In the genomic region with DNA sequence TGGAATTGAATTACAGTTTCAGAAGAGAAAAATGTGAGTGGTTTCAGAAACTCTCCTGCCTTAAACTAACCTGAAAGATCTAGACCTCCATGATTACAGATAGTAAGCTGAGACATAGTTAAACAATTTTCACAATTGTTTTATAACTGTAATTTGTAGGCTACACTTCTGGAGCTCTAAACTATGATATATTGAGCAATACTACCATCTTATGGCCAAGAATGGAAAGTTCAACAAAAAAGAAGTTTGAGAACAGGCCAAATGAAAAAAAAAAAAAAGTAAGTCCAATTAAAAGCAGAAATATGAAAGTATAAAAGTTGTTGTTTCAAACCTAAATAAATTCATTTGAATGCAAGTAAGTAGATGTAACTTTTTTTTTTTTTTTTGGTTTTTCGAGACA, we compare ENCODE assay signal across 24 mouse cellular contexts. TPM values are rescaled to one million over a fixed set of nuclear protein-coding genes. Genes with fewer than 3 reads are reported as not detected.
A peak's percentile ranks its signal among the peaks of the same experiment; 100 is the strongest.
DNase-seq lines count a peak whose midpoint lies in the region; ATAC-seq and TF ChIP-seq lines count a peak whose summit lies in the region.
"Had no signal": no experiment of that assay in that cellular context is flagged by ENCODE, and none has a peak within 500 bp of the region (broad histone marks: within the 10 kb centered on the region; RNA-seq: fewer than 3 reads in every experiment).

No protein-coding gene starts in this region.

- H3K4me1 ChIP-seq in forebrain, embryonic 14.5 days (ENCODE audit: control insufficient read depth, insufficient read depth, low read length): no peaks in the 10 kb centered on the region
- H3K4me1 ChIP-seq in forebrain, embryonic 11.5 days (replicated peaks; ENCODE audit: control insufficient read depth, insufficient read depth, low read length): no peaks in the 10 kb centered on the region
- no peaks in the 10 kb centered on the region for H3K4me1 ChIP-seq in liver, adult 2 months (ENCODE audit: control insufficient read depth, insufficient read depth, low read length)
- H3K4me1 ChIP-seq in midbrain, postnatal 0 days (ENCODE audit: insufficient read depth, low read length): no peaks in the 10 kb centered on the region
- H3K4me1 ChIP-seq in midbrain, embryonic 11.5 days (ENCODE audit: control insufficient read depth, insufficient read depth, low read length): no peaks in the 10 kb centered on the region
- H3K4me1 ChIP-seq in stomach, postnatal 0 days (replicated peaks; ENCODE audit: control insufficient read depth, insufficient read depth): no peaks in the 10 kb centered on the region
- H3K4me1 ChIP-seq: embryonic facial prominence, embryonic 13.5 days; forebrain, embryonic 13.5 days; heart, embryonic 13.5 days; hindbrain, embryonic 13.5 days had no signal

- peak; percentile 5 for DNase-seq in forebrain, embryonic 14.5 days (ENCODE audit: low spot score)
- no peak for DNase-seq in forebrain, embryonic 11.5 days (ENCODE audit: low spot score)
- DNase-seq in liver, adult 2 months (ENCODE audit: extremely low read depth, low read depth, low spot score): peak; percentile 1
- no peak for DNase-seq in liver
- no peak for DNase-seq in midbrain, postnatal 0 days (ENCODE audit: low spot score)
- DNase-seq in midbrain, embryonic 11.5 days (ENCODE audit: low spot score, missing footprints): no peak
- DNase-seq in stomach, postnatal 0 days (ENCODE audit: low spot score): no peak
- DNase-seq in layer of hippocampus, adult 11-12 months (ENCODE audit: low spot score): no peak
- DNase-seq: adrenal gland, postnatal 14 days; cerebellum, adult 11-12 months; cerebellum, adult 9-10 months; cerebellum, postnatal 25 days; gastrocnemius, adult 2 months; gastrocnemius, postnatal 36 days; heart, adult 11 months; heart, postnatal 4 days had no signal

- ATAC-seq in forebrain, embryonic 14.5 days: no peak
- ATAC-seq in forebrain, embryonic 11.5 days (replicated peaks; ENCODE audit: low FRiP score): no peak
- ATAC-seq in midbrain, postnatal 0 days (ENCODE audit: low FRiP score): no peak
- no peak for ATAC-seq in midbrain, embryonic 11.5 days (ENCODE audit: low FRiP score)
- no peak for ATAC-seq in stomach, postnatal 0 days (ENCODE audit: low FRiP score, low TSS enrichment)
- ATAC-seq: forebrain, embryonic 13.5 days had no signal

- no peaks in the 10 kb centered on the region for H3K9me3 ChIP-seq in forebrain, embryonic 14.5 days (replicated peaks; ENCODE audit: control insufficient read depth, low read length)
- H3K9me3 ChIP-seq in forebrain, embryonic 11.5 days (ENCODE audit: control insufficient read depth, low read length): no peaks in the 10 kb centered on the region
- no peaks in the 10 kb centered on the region for H3K9me3 ChIP-seq in midbrain, postnatal 0 days (ENCODE audit: low read length)
- no peaks in the 10 kb centered on the region for H3K9me3 ChIP-seq in midbrain, embryonic 11.5 days (ENCODE audit: control insufficient read depth, low read length)
- no peaks in the 10 kb centered on the region for H3K9me3 ChIP-seq in stomach, postnatal 0 days (ENCODE audit: control insufficient read depth, low read length)
- H3K9me3 ChIP-seq: embryonic facial prominence, embryonic 13.5 days; forebrain, embryonic 13.5 days; heart, embryonic 13.5 days; hindbrain, embryonic 13.5 days had no signal

- no peak for TF ChIP-seq POLR2A in liver, adult 2 months (IDR thresholded peaks at IDR 0.05; ENCODE audit: extremely low read depth, insufficient read depth, low read length)

- H3K27ac ChIP-seq in forebrain, embryonic 14.5 days (ENCODE audit: low read depth, low read length): no peak overlapping the region
- no peak overlapping the region for H3K27ac ChIP-seq in forebrain, embryonic 11.5 days (ENCODE audit: low read depth, low read length)
- no peak overlapping the region for H3K27ac ChIP-seq in liver, adult 2 months (replicated peaks; ENCODE audit: insufficient read depth, low read depth, low read length)
- no peak overlapping the region for H3K27ac ChIP-seq in midbrain, postnatal 0 days (ENCODE audit: low read depth, low read length)
- no peak overlapping the region for H3K27ac ChIP-seq in midbrain, embryonic 11.5 days (ENCODE audit: low read depth, low read length)
- H3K27ac ChIP-seq in stomach, postnatal 0 days (replicated peaks): no peak overlapping the region
- H3K27ac ChIP-seq: embryonic facial prominence, embryonic 13.5 days; forebrain, embryonic 13.5 days; gastrocnemius, adult 2 months; heart, embryonic 13.5 days; hindbrain, embryonic 13.5 days had no signal

- TF ChIP-seq CTCF in liver, adult 2 months (IDR thresholded peaks at IDR 0.05; ENCODE audit: low read depth, low read length): no peak
- TF ChIP-seq CTCF in midbrain, postnatal 0 days (IDR thresholded peaks at IDR 0.05): peak; percentile 46
- TF ChIP-seq CTCF in stomach, postnatal 0 days (IDR thresholded peaks at IDR 0.05; ENCODE audit: low read depth): peak; percentile 12; the same call in 1 of the 2 replicates

- no peak for TF ChIP-seq EP300 in stomach, postnatal 0 days (optimal IDR thresholded peaks at IDR 0.05)

- WGBS in forebrain, embryonic 14.5 days: 83% methylated on average over 1 of the region's 1 CpGs
- WGBS in forebrain, embryonic 11.5 days: 60% methylated on average over 1 of the region's 1 CpGs
- 50% methylated on average over 1 of the region's 1 CpGs for WGBS in liver, adult 2 months
- 86% methylated on average over 1 of the region's 1 CpGs for WGBS in midbrain, postnatal 0 days
- 70% methylated on average over 1 of the region's 1 CpGs for WGBS in midbrain, embryonic 11.5 days
- WGBS in stomach, postnatal 0 days: 71% methylated on average over 1 of the region's 1 CpGs

- H3K36me3 ChIP-seq in forebrain, embryonic 14.5 days (ENCODE audit: control insufficient read depth, insufficient read depth, low read length): no peaks in the 10 kb centered on the region
- no peaks in the 10 kb centered on the region for H3K36me3 ChIP-seq in forebrain, embryonic 11.5 days (ENCODE audit: control insufficient read depth, insufficient read depth, low read length)
- no peaks in the 10 kb centered on the region for H3K36me3 ChIP-seq in liver, adult 2 months (ENCODE audit: control insufficient read depth, insufficient read depth, low read length)
- H3K36me3 ChIP-seq in midbrain, postnatal 0 days (ENCODE audit: insufficient read depth, low read length): no peaks in the 10 kb centered on the region
- H3K36me3 ChIP-seq in midbrain, embryonic 11.5 days (ENCODE audit: control insufficient read depth, insufficient read depth, low read length): no peaks in the 10 kb centered on the region
- no peaks in the 10 kb centered on the region for H3K36me3 ChIP-seq in stomach, postnatal 0 days (ENCODE audit: control insufficient read depth, insufficient read depth, low read length)
- H3K36me3 ChIP-seq: embryonic facial prominence, embryonic 13.5 days; heart, embryonic 13.5 days; hindbrain, embryonic 13.5 days had no signal

- H3K79me2 ChIP-seq in liver, adult 2 months (ENCODE audit: control insufficient read depth, insufficient read depth, low read length): no peaks in the 10 kb centered on the region

- no peak overlapping the region for H3K9ac ChIP-seq in forebrain, embryonic 14.5 days (ENCODE audit: low read length)
- no peak overlapping the region for H3K9ac ChIP-seq in forebrain, embryonic 11.5 days (ENCODE audit: low read length)
- no peak overlapping the region for H3K9ac ChIP-seq in liver, adult 2 months (ENCODE audit: low read depth, low read length)
- no peak overlapping the region for H3K9ac ChIP-seq in midbrain, postnatal 0 days (replicated peaks; ENCODE audit: low read length, poor library complexity, severe bottlenecking)
- no peak overlapping the region for H3K9ac ChIP-seq in midbrain, embryonic 11.5 days (ENCODE audit: low read length)
- H3K9ac ChIP-seq in stomach, postnatal 0 days (ENCODE audit: low read length): no peak overlapping the region
- H3K9ac ChIP-seq: embryonic facial prominence, embryonic 13.5 days; forebrain, embryonic 13.5 days; heart, embryonic 13.5 days; hindbrain, embryonic 13.5 days had no signal

- H3K4me3 ChIP-seq in forebrain, embryonic 14.5 days (ENCODE audit: low read depth, low read length): no peak overlapping the region
- no peak overlapping the region for H3K4me3 ChIP-seq in forebrain, embryonic 11.5 days (ENCODE audit: low read depth, low read length)
- H3K4me3 ChIP-seq in liver, adult 2 months (ENCODE audit: insufficient read depth, low read depth, low read length): no peak overlapping the region
- H3K4me3 ChIP-seq in midbrain, postnatal 0 days (ENCODE audit: low read depth, low read length): no peak overlapping the region
- H3K4me3 ChIP-seq in midbrain, embryonic 11.5 days (ENCODE audit: low read depth, low read length): no peak overlapping the region
- no peak overlapping the region for H3K4me3 ChIP-seq in stomach, postnatal 0 days (ENCODE audit: low read depth, low read length)
- H3K4me3 ChIP-seq: embryonic facial prominence, embryonic 13.5 days; forebrain, embryonic 13.5 days; gastrocnemius, adult 2 months; heart, embryonic 13.5 days; hindbrain, embryonic 13.5 days had no signal

- no peaks in the 10 kb centered on the region for H3K27me3 ChIP-seq in forebrain, embryonic 14.5 days (replicated peaks; ENCODE audit: control insufficient read depth, insufficient read depth, low read length)
- H3K27me3 ChIP-seq in forebrain, embryonic 11.5 days (ENCODE audit: control insufficient read depth, insufficient read depth, low read length): no peaks in the 10 kb centered on the region
- no peaks in the 10 kb centered on the region for H3K27me3 ChIP-seq in liver, adult 2 months (ENCODE audit: control insufficient read depth, insufficient read depth, low read length)
- no peaks in the 10 kb centered on the region for H3K27me3 ChIP-seq in midbrain, postnatal 0 days (ENCODE audit: insufficient read depth, low read length)
- H3K27me3 ChIP-seq in midbrain, embryonic 11.5 days (ENCODE audit: control insufficient read depth, insufficient read depth, low read length): no peaks in the 10 kb centered on the region
- H3K27me3 ChIP-seq in stomach, postnatal 0 days (ENCODE audit: control insufficient read depth, insufficient read depth, low read length): no peaks in the 10 kb centered on the region
- H3K27me3 ChIP-seq: embryonic facial prominence, embryonic 13.5 days; forebrain, embryonic 13.5 days; heart, embryonic 13.5 days; hindbrain, embryonic 13.5 days had no signal

- H3K4me2 ChIP-seq in forebrain, embryonic 14.5 days (ENCODE audit: low read length): no peak overlapping the region
- no peak overlapping the region for H3K4me2 ChIP-seq in forebrain, embryonic 11.5 days (ENCODE audit: low read depth, low read length, severe bottlenecking)
- H3K4me2 ChIP-seq in midbrain, postnatal 0 days (ENCODE audit: low read depth, low read length, poor library complexity, severe bottlenecking): no peak overlapping the region
- H3K4me2 ChIP-seq in midbrain, embryonic 11.5 days: no peak overlapping the region
- no peak overlapping the region for H3K4me2 ChIP-seq in stomach, postnatal 0 days (replicated peaks; ENCODE audit: low read depth)
- H3K4me2 ChIP-seq: embryonic facial prominence, embryonic 13.5 days; forebrain, embryonic 13.5 days; heart, embryonic 13.5 days; hindbrain, embryonic 13.5 days had no signal

RNA-seq across cellular contexts. Expression of a gene that starts 21.4 kb away (rescaled TPM):
- not detected in 2 replicates for polyA plus RNA-seq in forebrain, embryonic 14.5 days (2014; fragmentation: Nextera tagmentation; extraction: Ambion mirVana)
- polyA plus RNA-seq in forebrain, embryonic 11.5 days (2014; fragmentation: Nextera tagmentation; extraction: Ambion mirVana): not detected in 2 replicates
- not detected in 2 replicates for total RNA-seq in liver, adult 2 months (2014; rRNA removed)
- polyA plus RNA-seq in liver, adult 2 months (2012; rRNA removed): not detected in 2 replicates
- total RNA-seq in midbrain, postnatal 0 days (2014; rRNA removed): not detected in 2 replicates
- not detected in 2 replicates for polyA plus RNA-seq in midbrain, postnatal 0 days (2015; fragmentation: Nextera tagmentation; extraction: Ambion mirVana)
- polyA plus RNA-seq in midbrain, embryonic 11.5 days (2014; fragmentation: Nextera tagmentation; extraction: Ambion mirVana): not detected in 2 replicates
- polyA plus RNA-seq in stomach, postnatal 0 days (2015; fragmentation: Nextera tagmentation; extraction: Ambion mirVana): not detected in 2 replicates
- total RNA-seq: adrenal gland, adult 18-20 months; adrenal gland, postnatal 14 days; ES-E14; gastrocnemius, adult 2 months; gastrocnemius, postnatal 36 days; heart, postnatal 4 days had no signal
- polyA plus RNA-seq: cortical plate, adult 2 months; embryonic facial prominence, embryonic 13.5 days; forebrain, embryonic 13.5 days; heart, embryonic 13.5 days; heart, postnatal 0 days; hindbrain, embryonic 13.5 days had no signal

Comparison
In these comparisons a context has a peak if more than half of its experiments do, and no peak if none do; other contexts are left out.
1. DNase-seq: peak in forebrain, embryonic 14.5 days (single experiment) and liver, adult 2 months (single experiment); none in forebrain, embryonic 11.5 days (single experiment), liver (single experiment), midbrain, postnatal 0 days (single experiment), midbrain, embryonic 11.5 days (single experiment), stomach, postnatal 0 days (single experiment) and layer of hippocampus, adult 11-12 months (single experiment).